Mouse (Mus musculus) gastrocnemius, postnatal 36 days (tissue): Measurements from ENCODE around the gene Vps45. TPM values are rescaled to one million over a fixed set of nuclear protein-coding genes. Genes with fewer than 3 reads are reported as not detected.
A peak's percentile ranks its signal among the peaks of the same experiment; 100 is the strongest.
"Not testable (repeated sequence)": the region's sequence is repeated elsewhere in the genome, so short reads cannot be mapped to it uniquely, and the experiment has no call there.

Source experiments
- DNase-seq, 2 experiments: peaks; one replicate each; pipeline ENCODE4 v3.0.0; 2022
- intact Hi-C: fragments of 180-260 bp; cut with DNase I; formaldehyde crosslinking; loops from one replicate; pipeline ENCODE4 v1.15.1; 2025
- total RNA-seq, 2 experiments: library from RNA; stranded (reverse); gene quantifications; 2 replicates each; pipeline ENCODE4 v1.2.3; 2021

The Vps45 gene
- total RNA-seq, 2 experiments from 2014 or later, result 13.4 to 17.5 TPM

- not testable (repeated sequence) for DNase-seq
- intact Hi-C loops, result loop anchor here (5.0 kb wide), 2 partner anchors 67 to 92 kb away; no protein-coding TSS in a partner anchor
These were observed 103.6 kb downstream of the Vps45 start for GRCm38 (mm10) chr3:95954648-95955173.

GRCm38 (mm10) chr3:95953522-95953921 is 104.7 kb downstream of the Vps45 start:
- intact Hi-C loops, result no loop called here
- DNase-seq, result no peak

- intact Hi-C loops, result no loop called here
- no peak for DNase-seq
These were observed 105.2 kb downstream of the Vps45 start for GRCm38 (mm10) chr3:95953023-95953422.

- intact Hi-C loops, DNase-seq: not testable (repeated sequence)
These were observed 106.7 kb downstream of the Vps45 start for GRCm38 (mm10) chr3:95951566-95951965.

- intact Hi-C loops, result no loop called here
- DNase-seq, result peak; percentile 82 to 95
These were observed 107.3 kb downstream of the Vps45 start for GRCm38 (mm10) chr3:95950763-95951551.

Other genes with a start within 250 kb of the Vps45 start
- gene Rprd2, start 239.6 kb downstream of the Vps45 start, total RNA-seq, result 10 to 100 TPM; 27.8 to 36.1 TPM
- gene Prpf3, start 202.6 kb downstream of the Vps45 start, total RNA-seq, result 10 to 100 TPM; 12.5 to 14.5 TPM
- 100 to 1,000 TPM; 289 to 304 TPM for gene Mrps21, start 186.9 kb downstream of the Vps45 start, total RNA-seq
- gene Ciart, start 176.2 kb downstream of the Vps45 start, total RNA-seq, result 1 to 10 TPM; 4.4 to 7.9 TPM
- 1 to 10 TPM; 1.8 to 4.0 TPM for gene BC028528, start 166.5 kb downstream of the Vps45 start, total RNA-seq
- gene Aph1a, start 164.5 kb downstream of the Vps45 start, total RNA-seq, result 10 to 100 TPM; 41.7 to 48.0 TPM
- gene Car14, start 153.8 kb downstream of the Vps45 start, total RNA-seq, result 10 to 100 TPM; 71.9 to 92.1 TPM
- 10 to 100 TPM; 67.1 to 71.1 TPM for gene Anp32e, start 129.2 kb downstream of the Vps45 start, total RNA-seq
- 10 to 100 TPM; 17.6 to 23.6 TPM for gene Plekho1, start 62.5 kb downstream of the Vps45 start, total RNA-seq
- 10 to 100 TPM; 46.6 to 49.0 TPM for gene Otud7b, start 46.1 kb upstream of the Vps45 start, total RNA-seq
- gene Mtmr11, start 103.5 kb upstream of the Vps45 start, total RNA-seq, result 1 to 10 TPM; 1.6 to 2.3 TPM
- gene Sf3b4, start 113.9 kb upstream of the Vps45 start, total RNA-seq, result 10 to 100 TPM; 10.7 to 11.6 TPM
- gene Sv2a, start 122.7 kb upstream of the Vps45 start, total RNA-seq, result 1 to 10 TPM in 1 of 2 experiments, under 1 TPM in 1; 0.37 to 1.5 TPM
- 10 to 100 TPM; 20.8 to 24.6 TPM for gene Bola1, start 161.2 kb upstream of the Vps45 start, total RNA-seq
- gene Hist2h2ab, start 161.4 kb upstream of the Vps45 start, total RNA-seq, result under 1 TPM in 1 of 2 experiments, not detected in 1; 0.92 TPM
- gene Hist2h2ac, start 162.4 kb upstream of the Vps45 start, total RNA-seq, result 10 to 100 TPM in 1 of 2 experiments, 1 to 10 TPM in 1; 9.9 to 10.3 TPM
- gene Hist2h2be, start 162.7 kb upstream of the Vps45 start, total RNA-seq, result 1 to 10 TPM; 4.5 to 5.3 TPM
- gene Hist2h3c2, start 180.7 kb upstream of the Vps45 start, total RNA-seq, result 1 to 10 TPM; 7.6 to 8.3 TPM
- 100 to 1,000 TPM; 189 to 208 TPM for gene Hist2h2aa2, start 181.8 kb upstream of the Vps45 start, total RNA-seq
- gene Hist2h2aa1, start 187.0 kb upstream of the Vps45 start, total RNA-seq, result 1 to 10 TPM; 2.9 to 7.9 TPM
- gene Hist2h3c1, start 188.2 kb upstream of the Vps45 start, total RNA-seq, result not detected
- 1 to 10 TPM; 5.9 to 6.8 TPM for gene Hist2h4, start 204.8 kb upstream of the Vps45 start, total RNA-seq
- gene Hist2h3b, start 210.2 kb upstream of the Vps45 start, total RNA-seq, result 10 to 100 TPM; 26.9 to 33.5 TPM
- gene Hist2h2bb, start 211.3 kb upstream of the Vps45 start, total RNA-seq, result 10 to 100 TPM; 28.9 to 35.3 TPM
- under 1 TPM; 0.10 to 0.30 TPM for gene Fcgr1, start 235.5 kb upstream of the Vps45 start, total RNA-seq